Mouse (Mus musculus) cortical plate, adult 2 months (tissue): ENCODE measurements at regions not wholly inside any gene's neighbourhood (a gene's known extent, or its start where the extent isn't known, plus 50 kb on each side); places are given as distances from the start of the nearest gene placed in this dataset.

Experiments used
- CTCF ChIP-seq: fragments of 200-500 bp; IDR thresholded peaks from 2 replicates; pipeline ENCODE4 v1.5.1; 2011; ENCODE audit warnings: mild to moderate bottlenecking, control low read depth, low read length; ENCODE audit not compliant: insufficient read depth; ENCODE audit errors: extremely low read depth
- POLR2A ChIP-seq: fragments of 200-500 bp; IDR thresholded peaks from 2 replicates; pipeline ENCODE4 v1.6.1; 2011; ENCODE audit warnings: mild to moderate bottlenecking, low read length, control low read depth; ENCODE audit not compliant: insufficient read depth; ENCODE audit errors: extremely low read depth

DNA sequence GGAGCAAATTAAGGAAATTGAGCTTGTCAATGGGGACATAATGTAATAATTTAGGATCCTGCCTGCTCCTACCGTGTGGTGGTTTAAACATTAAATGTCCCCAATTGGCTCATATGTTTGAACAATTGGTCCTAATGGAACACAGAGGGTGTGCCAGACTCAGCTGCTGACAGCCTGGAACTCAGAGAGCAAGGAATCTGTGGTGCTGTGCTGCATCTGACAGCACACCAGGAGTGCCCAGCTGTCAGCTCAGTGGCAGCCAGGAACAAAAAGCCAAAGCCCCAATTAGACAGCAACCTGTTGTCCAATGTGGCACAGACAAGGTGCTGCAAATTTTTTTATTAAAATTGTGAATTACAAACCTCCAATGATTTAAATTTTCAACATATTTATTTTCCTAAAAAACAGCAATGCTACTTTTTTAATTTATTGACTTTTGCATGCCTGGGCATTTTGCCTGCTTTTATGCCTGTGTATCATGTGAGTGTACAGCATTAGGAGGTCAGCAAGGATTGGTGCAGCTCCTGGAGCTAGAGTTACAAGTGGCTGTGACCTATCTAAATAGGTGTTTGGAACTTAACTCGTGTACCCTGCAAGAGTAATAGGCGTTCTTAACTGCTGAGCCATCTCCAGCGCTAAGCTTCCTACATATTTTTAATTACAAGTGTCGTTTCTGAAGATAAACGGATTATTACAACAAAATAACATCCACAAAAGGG lies 724.5 kb upstream of the Adam24 start:
- no peak for TF ChIP-seq CTCF
- no peak for TF ChIP-seq POLR2A
